Mouse (Mus musculus): ENCODE results near the gene 4933409G03Rik. TPM values are rescaled to one million over a fixed set of nuclear protein-coding genes. Genes with fewer than 3 reads are reported as not detected.
"Not testable (repeated sequence)": the region's sequence is repeated elsewhere in the genome, so short reads cannot be mapped to it uniquely, and the experiment has no call there.

Gene 4933409G03Rik
- not detected for total RNA-seq (2021)
- long read RNA-seq: 0 reads

DNA sequence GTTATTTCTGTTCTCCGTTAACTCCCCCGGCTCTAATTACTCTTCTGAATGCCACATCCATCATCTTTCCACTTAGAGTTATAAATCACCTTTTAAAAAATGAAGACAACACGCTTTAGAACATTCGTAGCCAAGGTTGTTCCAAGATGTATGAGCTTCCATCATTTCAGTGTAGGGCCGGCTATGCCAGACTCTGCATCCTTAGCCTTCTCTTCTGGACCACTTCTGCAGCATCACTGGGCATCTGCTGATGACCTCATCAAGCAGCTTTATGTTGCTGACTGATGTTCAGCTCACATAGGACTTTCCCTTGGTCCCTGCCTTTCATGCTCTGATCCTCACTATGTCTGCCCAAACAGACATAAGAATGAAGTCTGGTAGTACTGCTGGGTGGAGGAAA is at the start of gene 4933409G03Rik:
Gene 4933409G03Rik (plus strand): TSS at position 301 of the 400 bp plus-strand sequence.
- no peak for DNase-seq (ENCODE audit: low spot score in 2 of 2)

DNA sequence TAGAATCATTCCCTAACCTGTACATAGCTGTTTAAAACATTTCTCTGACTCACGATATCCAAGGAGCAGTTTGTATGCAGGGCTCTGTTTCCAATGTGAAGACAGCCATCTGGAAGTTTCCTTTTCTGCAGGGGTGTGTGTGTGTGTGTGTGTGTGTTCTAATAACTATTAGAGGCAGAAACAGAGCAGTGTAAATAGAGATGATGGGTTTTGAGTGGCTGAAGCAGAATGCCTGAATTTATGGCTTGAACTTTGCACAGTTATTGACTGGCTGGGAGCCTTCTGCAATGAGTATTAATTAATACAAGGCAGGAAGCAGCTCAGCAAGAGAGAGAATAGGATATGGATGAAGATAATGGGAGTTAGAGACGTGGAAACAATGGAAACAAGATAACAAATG is 38.0 kb upstream of the 4933409G03Rik start:
- DNase-seq (ENCODE audit: low spot score in 2 of 2): no peak

DNA sequence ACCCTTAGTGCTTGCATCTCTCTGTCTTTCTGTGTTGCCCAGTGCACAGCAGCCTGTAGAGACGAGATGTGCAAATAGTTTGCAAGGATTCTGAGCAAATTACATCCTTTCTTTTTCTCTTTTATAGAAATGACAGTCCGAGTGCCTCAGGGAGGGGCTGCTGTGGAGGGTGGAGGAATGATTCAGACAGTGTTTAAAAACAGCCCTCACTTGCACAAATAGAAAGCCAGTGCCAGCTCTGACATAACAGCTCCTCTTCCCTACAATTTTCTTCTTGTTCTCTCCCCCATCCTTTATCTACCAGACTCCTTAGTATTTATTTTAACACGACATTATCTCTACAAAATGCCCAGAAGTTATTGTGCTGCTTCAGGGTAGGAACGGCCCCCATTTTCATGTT is 21.4 kb upstream of the 4933409G03Rik start:
- DNase-seq (ENCODE audit: low spot score in 2 of 2): no peak

GRCm38 (mm10) chr2:68563331-68563730 is 18.9 kb upstream of the 4933409G03Rik start:
- DNase-seq (ENCODE audit: low spot score in 2 of 2): peak; percentile 32 to 49

DNA sequence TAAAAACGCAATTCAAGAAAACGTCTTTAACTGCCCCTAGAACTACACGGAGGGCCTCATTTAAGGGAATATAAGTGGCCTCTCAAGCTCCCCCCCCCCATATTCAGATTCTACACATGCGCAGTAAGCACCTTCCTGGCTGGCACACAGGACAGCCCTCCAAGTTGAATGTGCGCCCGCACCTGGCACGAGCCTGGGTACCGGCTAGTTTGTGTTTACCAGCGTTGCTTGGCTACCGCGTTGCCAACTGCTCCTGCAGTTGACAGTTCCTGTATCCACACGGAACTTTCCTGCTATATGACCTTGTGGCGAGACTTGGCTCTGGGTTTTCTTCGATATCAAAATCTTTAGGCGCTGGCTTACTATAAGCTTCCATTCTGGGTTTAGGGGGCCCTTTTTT is 13.9 kb upstream of the 4933409G03Rik start:
- DNase-seq (ENCODE audit: low spot score in 2 of 2): peak; percentile 78 to 81

DNA sequence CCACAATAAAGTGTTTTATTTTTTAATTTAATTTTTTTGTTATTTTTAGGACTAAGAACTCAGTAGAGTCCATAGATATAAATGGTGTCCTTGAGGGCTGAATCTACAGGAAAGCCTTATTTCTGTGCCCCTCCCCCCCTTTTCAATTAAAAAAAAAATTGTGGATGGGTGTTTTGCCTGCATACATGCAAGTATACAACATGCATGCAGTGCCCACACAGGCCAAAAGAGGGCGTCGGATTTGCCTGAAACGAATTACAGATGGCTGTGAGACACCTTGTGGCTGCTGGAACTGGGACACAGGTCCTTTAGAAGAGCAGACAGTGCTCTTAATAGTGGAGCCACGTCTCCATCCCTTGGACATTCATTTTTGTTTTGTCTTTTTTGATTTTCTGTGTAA is 9.9 kb upstream of the 4933409G03Rik start:
- DNase-seq (ENCODE audit: low spot score in 2 of 2): peak; percentile 25 to 27

- no peak for DNase-seq (ENCODE audit: low spot score in 2 of 2)
These were observed 10.6 kb downstream of the 4933409G03Rik start for GRCm38 (mm10) chr2:68592765-68593164.

GRCm38 (mm10) chr2:68656186-68656585 is 74.0 kb downstream of the 4933409G03Rik start, which contains the start of gene 4932414N04Rik:
Gene 4932414N04Rik (plus strand): TSS chr2:68656486.
- not testable (repeated sequence) for DNase-seq (ENCODE audit: low spot score in 2 of 2)

Other genes starting within 250 kb of the 4933409G03Rik start
- 10 to 100 TPM; 47.8 to 54.7 TPM for gene Stk39, start 110.1 kb upstream of the 4933409G03Rik start, total RNA-seq (2021)
- not detected for gene 4932414N04Rik, start 74.1 kb downstream of the 4933409G03Rik start, total RNA-seq (2021)